Mouse (Mus musculus) MEL (cell line): Measurements from ENCODE around the gene Polr3b. TPM values are rescaled to one million over a fixed set of nuclear protein-coding genes. Genes with fewer than 3 reads are reported as not detected.

Source experiments
- DNase-seq: peaks from one replicate; pipeline ENCODE4 v3.0.0; 2011; ENCODE audit warnings: low read depth, low spot score
- H3K27ac ChIP-seq: 2 replicates; pipeline ENCODE4 v1.5.1; 2012; ENCODE audit warnings: low read depth, mild to moderate bottlenecking, control low read depth, low read length, moderate library complexity; ENCODE audit not compliant: control insufficient read depth
- H3K27me3 ChIP-seq, 2 experiments: fragments of 150-350 bp in 1 of 2; sonication (generic) in 1 of 2; 2 replicates each; pipeline ENCODE4 v1.6.1; 2012; ENCODE audit warnings: low read length in 2 of 2, mild to moderate bottlenecking in 2 of 2, improper control_type of control experiment in 1 of 2, moderate library complexity in 1 of 2; ENCODE audit not compliant: insufficient read depth in 2 of 2, control insufficient read depth in 1 of 2
- H3K36me3 ChIP-seq, 2 experiments: 2 replicates each; pipeline ENCODE4 v1.6.1; 2012 to 2014; ENCODE audit warnings: low read length in 2 of 2, improper control_type of control experiment in 1 of 2, inconsistent platforms in 1 of 2, mild to moderate bottlenecking in 1 of 2; ENCODE audit not compliant: insufficient read depth in 2 of 2, control insufficient read depth in 1 of 2
- H3K4me1 ChIP-seq, 2 experiments: fragments of 150-350 bp in 1 of 2; sonication (generic) in 1 of 2; 2 replicates each; pipeline ENCODE4 v1.6.1; 2012; ENCODE audit warnings: low read length in 2 of 2, improper control_type of control experiment in 1 of 2, mild to moderate bottlenecking in 1 of 2; ENCODE audit not compliant: insufficient read depth in 2 of 2, control insufficient read depth in 1 of 2
- H3K4me3 ChIP-seq, 2 experiments: fragments of 150-350 bp in 1 of 2; sonication (generic) in 1 of 2; 2 replicates each; pipeline ENCODE4 v1.5.1; 2012; ENCODE audit warnings: low read depth in 2 of 2, low read length in 2 of 2, mild to moderate bottlenecking in 2 of 2, moderate library complexity in 2 of 2, control low read depth in 1 of 2, improper control_type of control experiment in 1 of 2; ENCODE audit not compliant: control insufficient read depth in 1 of 2, insufficient read depth in 1 of 2
- H3K79me2 ChIP-seq: 2 replicates; pipeline ENCODE4 v1.6.1; 2012; ENCODE audit warnings: mild to moderate bottlenecking, low read length, moderate library complexity; ENCODE audit not compliant: control insufficient read depth, poor library complexity, insufficient read depth
- H3K9ac ChIP-seq: 2 replicates; pipeline ENCODE4 v1.6.1; 2012; ENCODE audit warnings: low read depth, mild to moderate bottlenecking, control low read depth, low read length, moderate library complexity; ENCODE audit not compliant: control insufficient read depth, poor library complexity, severe bottlenecking
- H3K9me3 ChIP-seq: fragments of 150-350 bp; sonication (generic); replicated peaks from 2 replicates; pipeline ENCODE4 v1.6.1; 2012; ENCODE audit warnings: mild to moderate bottlenecking, low read length, improper control_type of control experiment, moderate library complexity; ENCODE audit not compliant: insufficient read depth
- ELF1 ChIP-seq: IDR thresholded peaks from 2 replicates; pipeline ENCODE4 v1.6.1; 2014; ENCODE audit warnings: low read depth, mild to moderate bottlenecking, inconsistent platforms, low read length, improper control_type of control experiment, moderate library complexity
- EP300 ChIP-seq, 2 experiments: IDR thresholded peaks; 2 replicates each; pipeline ENCODE4 v1.6.1; 2011; ENCODE audit warnings: improper control_type of control experiment in 2 of 2, low read length in 2 of 2, low read depth in 1 of 2, mild to moderate bottlenecking in 1 of 2
- GABPA ChIP-seq: IDR thresholded peaks from 2 replicates; pipeline ENCODE4 v1.6.1; 2012; ENCODE audit warnings: low read depth, mild to moderate bottlenecking, inconsistent platforms, low read length, improper control_type of control experiment, moderate library complexity
- MAX ChIP-seq: IDR thresholded peaks from 2 replicates; pipeline ENCODE4 v1.6.1; 2011; ENCODE audit warnings: low read length, improper control_type of control experiment
- MXI1 ChIP-seq: IDR thresholded peaks from 2 replicates; pipeline ENCODE4 v1.6.1; 2011; ENCODE audit warnings: mild to moderate bottlenecking, low read depth, low read length, improper control_type of control experiment
- MYB ChIP-seq: IDR thresholded peaks from 2 replicates; pipeline ENCODE4 v1.6.1; 2011; ENCODE audit warnings: mild to moderate bottlenecking, low read depth, low read length, improper control_type of control experiment
- NELFE ChIP-seq: IDR thresholded peaks from 2 replicates; pipeline ENCODE4 v1.6.1; 2011; ENCODE audit warnings: low read depth, low read length, improper control_type of control experiment
- POLR2A ChIP-seq, 2 experiments: IDR thresholded peaks; 2 replicates each; pipeline ENCODE4 v1.6.1; 2011 to 2012; ENCODE audit warnings: low read length in 2 of 2, mild to moderate bottlenecking in 2 of 2, control low read depth in 1 of 2, improper control_type of control experiment in 1 of 2, low read depth in 1 of 2, moderate library complexity in 1 of 2; ENCODE audit not compliant: control insufficient read depth in 1 of 2, insufficient read depth in 1 of 2, poor library complexity in 1 of 2
- POLR2AphosphoS2 ChIP-seq: IDR thresholded peaks from 2 replicates; pipeline ENCODE4 v1.6.1; 2011; ENCODE audit warnings: low read length, improper control_type of control experiment
- POLR2AphosphoS5 ChIP-seq: IDR thresholded peaks from 2 replicates; pipeline ENCODE4 v1.6.1; 2012; ENCODE audit warnings: low read depth, borderline replicate concordance, mild to moderate bottlenecking, inconsistent platforms, low read length, moderate library complexity, mixed read lengths
- RAD21 ChIP-seq: IDR thresholded peaks from 2 replicates; pipeline ENCODE4 v1.6.1; 2011; ENCODE audit warnings: mild to moderate bottlenecking, low read depth, low read length, improper control_type of control experiment
- SMC3 ChIP-seq: IDR thresholded peaks from 2 replicates; pipeline ENCODE4 v1.6.1; 2011; ENCODE audit warnings: low read depth, low read length, improper control_type of control experiment
- TAL1 ChIP-seq: IDR thresholded peaks from 2 replicates; pipeline ENCODE4 v1.6.1; 2012; ENCODE audit warnings: mild to moderate bottlenecking, inconsistent platforms, low read length, moderate library complexity, mixed read lengths
- TBP ChIP-seq: IDR thresholded peaks from 2 replicates; pipeline ENCODE4 v1.8.0; 2011; ENCODE audit warnings: low read depth, low read length, improper control_type of control experiment
- TCF12 ChIP-seq: IDR thresholded peaks from 2 replicates; pipeline ENCODE4 v1.6.1; 2014; ENCODE audit warnings: low read depth, mild to moderate bottlenecking, inconsistent platforms, low read length, improper control_type of control experiment, moderate library complexity
- ZC3H11A ChIP-seq: IDR thresholded peaks from 2 replicates; pipeline ENCODE4 v1.6.1; 2012; ENCODE audit warnings: low read depth, mild to moderate bottlenecking, inconsistent platforms, low read length, improper control_type of control experiment
- ZMIZ1 ChIP-seq: IDR thresholded peaks from 2 replicates; pipeline ENCODE4 v1.6.1; 2012; ENCODE audit warnings: low read depth, mild to moderate bottlenecking, inconsistent platforms, low read length, improper control_type of control experiment, moderate library complexity
- polyA plus RNA-seq, 2 experiments: library from polyadenylated mRNA; stranded (reverse) in 1 of 2; unstranded in 1 of 2; fragments of >175 nt in 1 of 2; fragments of >200 nt in 1 of 2; gene quantifications; 2 replicates each; pipeline versions ENCODE4 v1.2.1 to v1.2.4; 2012; ENCODE audit warnings: low replicate concordance in 2 of 2, low read depth in 1 of 2; ENCODE audit not compliant: insufficient read length in 2 of 2, insufficient read depth in 1 of 2, missing spikeins in 1 of 2
- total RNA-seq: library from RNA; depleted of rRNA; stranded (reverse); fragments of 300-350 nt; gene quantifications from 2 replicates; pipeline ENCODE4 v1.2.3, GENCODE M21; 2012

Polr3b gene
- total and polyA plus RNA-seq, 3 experiments: 19.8 to 24.2 TPM; not detected in 1

GRCm38 (mm10) chr10:84659281-84659680 lies 37.2 kb downstream of the Polr3b start:
- Histone ChIP-seq H3K36me3 (peaks cover 0 to 5% of the 10 kb centered on the region in 2 experiments; a peak in 1 of 4 replicates), H3K27ac (no peak overlapping the region), H3K4me3 (no peak overlapping the region), H3K9ac (no peak overlapping the region), H3K79me2 (no peaks in the 10 kb centered on the region), H3K27me3 (no peaks in the 10 kb centered on the region), H3K4me1 (no peaks in the 10 kb centered on the region), H3K9me3 (no peaks in the 10 kb centered on the region)
- TF ChIP-seq MYB: no peak
- TF ChIP-seq TBP: no peak
- TF ChIP-seq GABPA: no peak
- no peak for TF ChIP-seq POLR2AphosphoS5
- DNase-seq: no peak

- Histone ChIP-seq H3K79me2 (no peaks in the 10 kb centered on the region), H3K9me3 (no peaks in the 10 kb centered on the region), H3K4me1 (no peaks in the 10 kb centered on the region), H3K9ac (no peak overlapping the region), H3K4me3 (no peak overlapping the region), H3K27me3 (no peaks in the 10 kb centered on the region), H3K27ac (no peak overlapping the region), H3K36me3 (peaks cover 0 to 8% of the 10 kb centered on the region in 2 experiments; a peak in 2 of 4 replicates)
- TF ChIP-seq POLR2AphosphoS5 (no peak), MXI1 (no peak), EP300 (IDR thresholded peaks at IDR 0.05; ENCODE audit: low read depth in 1 of 2, low read length in 2 of 2) (no peak), TAL1 (no peak), POLR2AphosphoS2 (no peak), ZMIZ1 (no peak), RAD21 (no peak), POLR2A (IDR thresholded peaks at IDR 0.05; ENCODE audit: control insufficient read depth in 1 of 2, insufficient read depth in 1 of 2, low read depth in 1 of 2, low read length in 2 of 2, poor library complexity in 1 of 2) (no peak)
- no peak for DNase-seq
Measured at GRCm38 (mm10) chr10:84662138-84662537, 40.0 kb downstream of the Polr3b start.

- Histone ChIP-seq H3K4me1 (no peaks in the 10 kb centered on the region), H3K27me3 (no peaks in the 10 kb centered on the region), H3K4me3 (no peak overlapping the region), H3K27ac (no peak overlapping the region), H3K9ac (no peak overlapping the region), H3K9me3 (no peaks in the 10 kb centered on the region), H3K79me2 (no peaks in the 10 kb centered on the region), H3K36me3 (peaks cover 0 to 7% of the 10 kb centered on the region in 2 experiments; a peak in 2 of 4 replicates)
- DNase-seq: no peak
- TF ChIP-seq GABPA: no peak
- TF ChIP-seq SMC3: no peak
- TF ChIP-seq ELF1: no peak
- TF ChIP-seq NELFE: no peak
- TF ChIP-seq ZC3H11A: no peak
- no peak for TF ChIP-seq MXI1
- no peak for TF ChIP-seq TCF12
- TF ChIP-seq MAX: no peak
Measured at GRCm38 (mm10) chr10:84665713-84666260, 43.7 kb downstream of the Polr3b start.
